Mouse (Mus musculus) limb, embryonic 11.5 days (tissue): ENCODE results near the gene Elavl1. TPM values are rescaled to one million over a fixed set of nuclear protein-coding genes. Genes with fewer than 3 reads are reported as not detected.
A peak's percentile ranks its signal among the peaks of the same experiment; 100 is the strongest.

Experiments used
- ATAC-seq: fragments of 200-750 bp; cut with Nextera tagmentation; 2 replicates; pipeline ENCODE4 v1.8.0; 2017; ENCODE audit warnings: low read depth; ENCODE audit not compliant: insufficient number of reproducible peaks, low FRiP score, low TSS enrichment
- DNase-seq: peaks from one replicate; pipeline ENCODE4 v3.0.0-alpha.2; 2015; ENCODE audit warnings: low spot score
- H3K27ac ChIP-seq: fragments of 300-500 bp; sonication (generic); replicated peaks from 2 replicates; pipeline ENCODE4 v1.5.1; 2014; ENCODE audit warnings: low read depth, mild to moderate bottlenecking, low read length
- H3K27me3 ChIP-seq: fragments of 300-500 bp; sonication (generic); 2 replicates; pipeline ENCODE4 v1.6.1; 2014; ENCODE audit warnings: mild to moderate bottlenecking, low read length, mixed read lengths; ENCODE audit not compliant: control insufficient read depth, insufficient read depth
- H3K36me3 ChIP-seq: fragments of 300-500 bp; sonication (generic); 2 replicates; pipeline ENCODE4 v1.6.1; 2014; ENCODE audit warnings: mild to moderate bottlenecking, low read length, moderate library complexity, mixed read lengths; ENCODE audit not compliant: control insufficient read depth, insufficient read depth
- H3K4me1 ChIP-seq: fragments of 300-500 bp; sonication (generic); 2 replicates; pipeline ENCODE4 v1.6.1; 2014; ENCODE audit warnings: low read length, mixed read lengths; ENCODE audit not compliant: control insufficient read depth, insufficient read depth
- H3K4me2 ChIP-seq: fragments of 300-500 bp; sonication (generic); 2 replicates; pipeline ENCODE4 v1.6.1; 2014; ENCODE audit warnings: low read depth, mild to moderate bottlenecking, moderate library complexity; ENCODE audit not compliant: severe bottlenecking
- H3K4me3 ChIP-seq: fragments of 300-500 bp; sonication (generic); 2 replicates; pipeline ENCODE4 v1.5.1; 2014; ENCODE audit warnings: low read depth, low read length
- H3K9ac ChIP-seq: fragments of 300-500 bp; sonication (generic); 2 replicates; pipeline ENCODE4 v1.6.1; 2014; ENCODE audit warnings: mild to moderate bottlenecking, low read length
- H3K9me3 ChIP-seq: fragments of 300-500 bp; sonication (generic); 2 replicates; pipeline ENCODE4 v1.6.1; 2016; ENCODE audit warnings: low read length; ENCODE audit not compliant: control insufficient read depth
- WGBS: fragments of 180-500 bp; shearing (Covaris S2); extraction: QIAGEN DNeasy Blood & Tissue Kit; methylation state at CpG from one replicate; pipeline ENCODE4 v1.1.7; 2014; 5-methylcytosine and 5-hydroxymethylcytosine counted together
- polyA plus RNA-seq: library from polyadenylated mRNA; unstranded; fragments of >200 nt; fragmentation: Nextera tagmentation; extraction: Ambion mirVana; gene quantifications from 2 replicates; pipeline ENCODE4 v1.2.1, GENCODE M21; 2014

Gene Elavl1
- polyA plus RNA-seq, 1 experiment from 2014 or later: 403 TPM

DNA sequence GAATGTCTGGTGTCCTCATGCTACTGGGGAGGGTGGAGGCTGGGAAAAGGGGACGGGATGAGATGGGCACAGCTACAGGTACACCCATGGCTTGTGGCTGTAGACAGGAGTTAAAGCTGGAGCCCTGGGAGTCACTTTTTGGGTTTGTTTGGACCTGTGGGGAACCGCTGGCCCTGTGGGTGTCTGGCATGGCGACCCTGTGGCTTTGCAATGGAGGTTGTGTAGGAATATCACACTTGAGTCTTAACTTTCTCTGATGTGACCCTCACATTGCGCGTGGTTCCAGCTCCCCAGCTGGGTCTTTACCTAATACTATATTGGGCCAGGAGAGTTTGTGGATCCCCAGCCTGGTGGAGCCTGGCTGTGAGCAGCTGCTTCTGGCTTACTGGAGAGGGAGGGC, 80.2 kb downstream of the Elavl1 start:
- no peak for ATAC-seq
- Histone ChIP-seq H3K9ac (no peak overlapping the region), H3K4me3 (no peak overlapping the region), H3K36me3 (peaks cover 30% of the 10 kb centered on the region), H3K9me3 (no peaks in the 10 kb centered on the region; the same call in 1 of the 2 replicates), H3K4me1 (peaks cover 10% of the 10 kb centered on the region), H3K27ac (no peak overlapping the region), H3K4me2 (no peak overlapping the region), H3K27me3 (no peaks in the 10 kb centered on the region)
- WGBS: 92% methylated on average over 5 of the region's 5 CpGs
- DNase-seq: no peak

DNA sequence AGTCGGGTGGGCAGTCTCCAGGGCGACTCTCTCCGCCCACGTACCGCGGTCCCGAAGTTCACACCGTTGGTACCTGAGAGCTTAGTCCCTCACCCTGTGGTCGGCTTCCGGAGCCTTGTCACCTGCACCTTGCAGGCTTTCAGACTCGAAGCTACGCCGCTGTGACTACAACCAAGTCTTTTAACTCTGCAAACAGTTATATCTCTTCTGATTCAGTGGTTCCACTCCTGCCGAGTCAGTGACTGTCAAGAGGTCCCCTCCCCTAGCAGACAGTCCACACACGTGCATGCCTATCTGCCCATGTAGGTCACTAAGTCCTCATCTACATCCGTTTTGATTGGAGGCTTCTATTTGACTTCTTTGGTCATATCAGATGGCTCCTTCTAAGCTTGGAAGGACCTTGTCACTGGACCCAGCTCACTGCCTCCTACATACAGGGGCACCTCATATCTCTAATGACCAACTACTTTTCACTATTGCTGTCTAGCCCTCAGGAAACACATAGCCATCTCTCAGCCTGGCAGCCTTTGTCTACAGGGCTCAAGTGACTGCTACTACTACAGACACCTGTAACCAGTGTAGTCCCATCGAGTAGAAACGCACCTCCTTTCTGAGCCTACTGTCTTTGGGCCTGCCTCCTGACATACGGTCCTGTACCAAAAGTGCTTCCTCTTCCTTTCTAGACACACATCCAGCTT, 85.9 kb downstream of the Elavl1 start:
- ATAC-seq: peak; percentile 4; the same call in 1 of the 2 replicates
- 16% methylated on average over 19 of the region's 19 CpGs for WGBS
- H3K9ac ChIP-seq: peak overlapping the region; percentile 85

DNA sequence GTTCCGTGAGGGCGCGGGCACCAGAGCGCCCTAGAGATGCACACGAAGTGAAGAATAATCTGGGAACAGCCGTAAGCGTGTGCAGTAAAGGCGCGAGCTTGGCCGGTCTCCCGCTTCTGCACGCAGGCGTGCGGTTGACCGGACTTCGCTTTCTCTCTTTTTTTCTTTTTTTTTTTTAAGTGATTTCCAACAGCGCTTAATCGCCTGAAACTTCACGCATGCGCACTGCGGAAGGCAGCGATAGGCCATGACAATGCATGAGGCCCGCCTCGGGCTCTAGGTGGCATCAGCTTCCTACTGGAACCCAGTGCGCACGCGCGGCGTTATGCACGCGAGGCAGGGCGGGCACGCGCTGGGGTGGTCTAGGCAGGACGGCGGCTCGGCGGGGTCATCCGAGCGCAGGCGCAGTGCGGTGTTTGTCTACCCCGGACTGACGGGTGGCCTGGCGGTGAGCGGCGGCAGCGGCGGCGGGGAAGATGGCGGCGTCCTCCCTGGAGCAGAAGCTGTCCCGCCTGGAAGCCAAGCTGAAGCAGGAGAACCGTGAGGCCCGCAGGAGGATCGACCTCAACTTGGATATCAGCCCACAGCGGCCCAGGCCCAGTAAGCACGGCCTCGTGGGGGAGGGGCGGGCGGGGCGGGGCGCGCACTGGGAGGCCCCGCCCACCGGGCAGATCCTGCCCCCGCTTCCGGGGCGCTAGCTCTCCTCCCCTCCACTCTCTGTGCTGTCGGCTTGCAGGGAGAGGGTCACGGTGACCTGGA, 86.6 kb downstream of the Elavl1 start, which contains the start of the genes Map2k7 and Gm49320:
TSS of gene Map2k7 (plus strand) at position 307 of the 759 bp plus-strand sequence.
TSS of gene Gm49320 (plus strand) at position 432 of the 759 bp plus-strand sequence.
- ATAC-seq (peak; percentile 90), DNase-seq (peak; percentile 100)
- H3K27me3 ChIP-seq: no peaks in the 10 kb centered on the region
- peaks cover 12% of the 10 kb centered on the region for H3K4me1 ChIP-seq
- no peaks in the 10 kb centered on the region; the same call in 1 of the 2 replicates for H3K9me3 ChIP-seq
- H3K27ac ChIP-seq: peak within 1 kb of the TSS; percentile 91
- peak within 1 kb of the TSS; percentile 85 for H3K9ac ChIP-seq
- H3K4me2 ChIP-seq: peak within 1 kb of the TSS; percentile 91
- WGBS: under 1% methylated on average over 69 of the region's 71 CpGs
- peak within 1 kb of the TSS; percentile 90 for H3K4me3 ChIP-seq
- peaks cover 9% of the 10 kb centered on the region for H3K36me3 ChIP-seq

More for the DNA sequence above, 85.9 kb downstream of the Elavl1 start:
- Histone ChIP-seq H3K4me2 (peak overlapping the region; percentile 91), H3K36me3 (peaks cover 14% of the 10 kb centered on the region), H3K4me1 (peaks cover 12% of the 10 kb centered on the region), H3K27ac (no peak overlapping the region; the same call in 1 of the 2 replicates), H3K27me3 (no peaks in the 10 kb centered on the region), H3K9me3 (no peaks in the 10 kb centered on the region; the same call in 1 of the 2 replicates), H3K4me3 (peak overlapping the region; percentile 90)
- DNase-seq: no peak

GRCm38 (mm10) chr8:4237814-4238433, 87.3 kb downstream of the Elavl1 start:
- Histone ChIP-seq H3K27ac (peak overlapping the region; percentile 91), H3K27me3 (no peaks in the 10 kb centered on the region), H3K9me3 (no peaks in the 10 kb centered on the region; the same call in 1 of the 2 replicates), H3K4me3 (peak overlapping the region; percentile 90), H3K36me3 (peaks cover 4% of the 10 kb centered on the region), H3K4me1 (peaks cover 12% of the 10 kb centered on the region), H3K9ac (peak overlapping the region; percentile 81), H3K4me2 (peak overlapping the region; percentile 58)
- no peak for ATAC-seq
- 23% methylated on average over 15 of the region's 15 CpGs for WGBS
- DNase-seq: peak; percentile 41

Other genes starting within 250 kb of the Elavl1 start
- not detected in 2 replicates for gene Cd209f, start 219.6 kb downstream of the Elavl1 start, polyA plus RNA-seq
- not detected in 2 replicates for gene Cd209g, start 191.3 kb downstream of the Elavl1 start, polyA plus RNA-seq
- gene Evi5l, start 158.8 kb downstream of the Elavl1 start, polyA plus RNA-seq: 17.2 and 17.8 TPM in 2 replicates
- 1.7 and 1.9 TPM in 2 replicates for gene Prr36, start 108.0 kb downstream of the Elavl1 start, polyA plus RNA-seq
- gene Lrrc8e, start 98.6 kb downstream of the Elavl1 start, polyA plus RNA-seq: 0.09 and 0.13 TPM in 2 replicates
- 19.0 and 19.5 TPM in 2 replicates for gene Map2k7, start 86.7 kb downstream of the Elavl1 start, polyA plus RNA-seq
- 0.68 and 1.0 TPM in 2 replicates for gene Gm49320, start 86.5 kb downstream of the Elavl1 start, polyA plus RNA-seq
- gene Tgfbr3l, start 77.2 kb downstream of the Elavl1 start, polyA plus RNA-seq: 1.5 and 3.0 TPM in 2 replicates
- 63.4 and 73.5 TPM in 2 replicates for gene Snapc2, start 72.3 kb downstream of the Elavl1 start, polyA plus RNA-seq
- 97.6 and 106 TPM in 2 replicates for gene Ctxn1, start 66.1 kb downstream of the Elavl1 start, polyA plus RNA-seq
- 78.0 and 80.0 TPM in 2 replicates for gene Timm44, start 49.5 kb downstream of the Elavl1 start, polyA plus RNA-seq
- gene Ccl25, start 203 bp downstream of the Elavl1 start, polyA plus RNA-seq: 18.2 and 20.8 TPM in 2 replicates
- gene Cers4, start 167.6 kb upstream of the Elavl1 start, polyA plus RNA-seq: 10.0 and 11.0 TPM in 2 replicates